Mouse (Mus musculus) c-Kit-negative CD71-positive TER-119-positive erythroid progenitor cells, embryonic 14.5 days (primary cell): ENCODE results near the gene Rdm1.

Source experiments
- DNase-seq: peaks from one replicate; pipeline ENCODE4 v3.0.0-alpha.2; 2013; ENCODE audit warnings: low read depth, low spot score

Rdm1 gene

DNA sequence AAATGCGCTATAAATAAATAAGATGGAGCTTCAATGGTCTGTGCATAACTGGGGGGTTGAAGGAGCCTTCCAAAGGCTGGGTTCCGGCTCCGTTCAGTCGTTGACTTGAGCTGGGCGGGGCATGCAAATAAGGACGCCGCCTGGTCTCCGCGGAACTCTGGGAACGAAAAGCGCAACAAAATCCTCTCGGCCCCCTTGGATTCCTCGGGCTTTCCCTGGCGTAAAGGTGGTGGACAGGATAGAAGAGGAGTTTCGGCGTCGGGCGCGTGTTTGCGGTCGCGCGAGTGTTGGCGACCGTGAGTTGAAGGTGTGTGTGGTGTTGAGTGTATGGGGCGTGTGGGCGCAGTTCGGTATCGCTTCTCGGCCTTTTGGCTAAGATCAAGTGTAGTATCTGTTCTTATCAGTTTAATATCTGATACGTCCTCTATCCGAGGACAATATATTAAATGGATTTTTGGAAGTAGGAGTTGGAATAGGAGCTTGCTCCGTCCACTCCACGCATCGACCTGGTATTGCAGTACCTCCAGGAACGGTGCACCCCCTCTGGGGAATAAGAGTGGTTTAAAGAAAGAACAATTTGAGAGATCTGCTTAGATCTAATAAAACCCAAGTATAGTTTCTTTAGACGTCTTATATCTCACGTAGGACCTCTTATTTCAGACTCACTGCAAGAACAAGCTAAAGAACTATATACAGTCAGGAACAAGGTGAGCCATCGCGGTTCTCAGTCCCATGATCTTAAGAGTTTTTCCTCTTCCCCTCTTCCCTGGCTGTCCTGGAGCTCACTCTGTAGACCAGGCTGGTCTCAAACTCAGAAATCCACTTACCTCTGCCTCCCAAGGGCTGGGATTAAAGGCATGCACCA lies 31.1 kb downstream of the Rdm1 start:
- peak; percentile 65 for DNase-seq

DNA sequence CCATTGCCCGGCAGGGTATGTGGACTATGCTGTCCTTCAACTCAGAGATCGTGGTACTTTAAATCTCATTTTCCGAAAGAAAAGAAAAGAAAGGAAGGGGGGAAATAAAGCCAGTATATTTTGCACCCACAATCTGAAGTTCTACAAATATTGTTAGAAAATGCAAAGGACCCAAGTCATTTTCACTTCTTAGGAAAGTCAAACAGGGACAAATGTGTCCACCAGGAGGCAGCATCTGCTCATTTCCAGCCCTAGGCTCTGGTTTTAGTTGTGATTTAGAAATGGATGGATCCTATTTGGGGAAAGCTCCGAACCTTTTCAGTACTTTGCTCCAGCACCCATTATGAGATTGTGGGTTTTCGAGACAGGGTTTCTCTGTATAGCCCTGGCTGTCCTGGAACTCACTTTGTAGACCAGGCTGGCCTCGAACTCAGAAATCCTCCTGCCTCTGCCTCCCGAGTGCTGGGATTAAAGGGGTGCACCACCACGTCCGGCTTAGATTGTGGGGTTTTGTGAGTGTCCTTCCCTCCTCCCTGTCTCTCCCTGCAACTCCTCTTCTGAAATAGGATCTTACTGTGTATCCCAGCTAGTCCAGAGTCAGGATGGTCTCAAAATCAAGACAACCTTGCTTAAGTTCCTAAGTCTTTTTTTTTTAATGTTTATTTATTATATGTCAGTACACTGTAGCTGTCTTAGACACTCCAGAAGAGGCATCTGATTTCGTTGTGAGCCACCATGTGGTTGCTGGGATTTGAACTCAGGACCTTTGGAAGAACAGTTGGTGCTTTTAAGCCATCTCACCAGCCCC lies 32.0 kb downstream of the Rdm1 start:
- peak; percentile 74 for DNase-seq

DNA sequence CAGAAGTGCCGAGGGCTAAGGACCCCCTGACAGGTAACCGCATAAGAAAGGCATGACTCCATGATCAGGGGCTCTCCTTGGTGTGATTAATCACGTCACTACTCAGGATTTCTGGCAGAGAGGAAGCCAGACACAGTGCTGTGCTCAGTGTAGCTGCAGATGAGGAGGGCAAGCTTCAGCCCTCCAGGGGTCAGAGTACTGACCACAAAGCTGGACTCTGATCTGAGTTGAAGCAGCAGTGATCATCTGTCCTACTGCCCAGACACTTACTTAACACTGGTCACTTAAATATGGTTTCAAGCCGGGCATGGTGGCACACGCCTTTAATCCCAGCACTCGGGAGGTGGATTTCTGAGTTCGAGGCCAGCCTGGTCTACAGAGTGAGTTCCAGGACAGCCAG lies 34.2 kb downstream of the Rdm1 start:
- DNase-seq: no peak

GRCm38 (mm10) chr11:101661786-101662185 lies 34.8 kb downstream of the Rdm1 start:
- no peak for DNase-seq

- no peak for DNase-seq
These were observed 36.4 kb downstream of the Rdm1 start for GRCm38 (mm10) chr11:101663229-101664027.

DNA sequence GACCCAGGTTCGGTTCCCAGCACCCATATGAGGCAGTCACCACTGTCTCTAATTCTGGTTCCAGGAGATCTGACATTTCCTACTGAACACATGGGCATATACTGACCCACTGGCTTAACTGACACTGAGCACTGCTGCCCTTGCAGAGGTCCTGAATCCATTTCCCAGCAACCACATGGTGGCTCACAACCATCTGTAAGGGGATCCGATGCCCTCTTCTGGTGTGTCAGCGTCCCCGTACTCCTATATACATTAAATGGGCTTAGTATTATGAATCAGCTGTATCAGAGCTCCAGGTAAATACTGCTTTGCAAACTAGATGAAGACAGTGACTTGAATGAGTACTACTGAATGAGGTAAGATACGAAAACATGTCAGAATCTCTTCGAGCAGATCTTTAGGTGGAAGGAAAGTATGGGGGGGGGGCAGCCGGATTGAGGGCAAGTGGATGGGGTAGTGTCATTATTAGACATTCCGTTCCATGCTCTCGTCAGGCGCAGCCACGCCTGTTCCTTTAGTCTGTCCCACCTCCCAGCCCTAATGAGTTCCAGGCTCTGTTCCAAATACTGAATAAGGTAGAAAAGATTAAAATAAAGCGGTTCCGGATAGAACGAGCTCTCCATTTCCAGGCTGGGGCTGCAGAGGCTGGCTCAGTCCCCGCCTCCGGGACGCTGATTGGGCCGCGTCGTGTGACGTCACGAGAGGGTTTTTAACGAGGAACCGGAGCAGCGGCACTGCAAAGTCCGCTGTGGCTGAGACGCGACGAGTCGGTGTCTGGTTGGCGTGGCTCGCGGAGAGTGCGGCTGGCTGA lies 38.0 kb downstream of the Rdm1 start, which contains the start of gene Arl4d:
Gene Arl4d (plus strand): TSS at position 717 of the 811 bp plus-strand sequence.
- peak; percentile 78 for DNase-seq

DNA sequence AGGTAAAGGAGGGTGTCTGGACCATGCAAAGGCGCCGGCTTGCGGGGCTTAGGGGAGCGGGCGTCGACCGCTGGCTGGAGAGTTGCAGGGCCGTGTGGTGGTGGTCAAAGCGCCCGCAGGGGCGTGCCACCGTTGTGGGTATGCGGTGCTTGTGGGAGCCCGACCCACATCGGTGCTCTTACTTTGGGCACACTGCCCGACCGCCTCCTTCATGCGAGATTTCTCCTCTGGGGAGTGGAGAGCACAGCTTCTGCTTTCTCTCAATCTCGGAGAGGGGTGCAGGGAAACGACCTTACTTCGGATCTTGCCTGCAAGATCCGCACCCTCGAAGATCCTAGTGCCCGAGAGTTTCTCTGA lies 38.6 kb downstream of the Rdm1 start:
- DNase-seq: no peak

DNA sequence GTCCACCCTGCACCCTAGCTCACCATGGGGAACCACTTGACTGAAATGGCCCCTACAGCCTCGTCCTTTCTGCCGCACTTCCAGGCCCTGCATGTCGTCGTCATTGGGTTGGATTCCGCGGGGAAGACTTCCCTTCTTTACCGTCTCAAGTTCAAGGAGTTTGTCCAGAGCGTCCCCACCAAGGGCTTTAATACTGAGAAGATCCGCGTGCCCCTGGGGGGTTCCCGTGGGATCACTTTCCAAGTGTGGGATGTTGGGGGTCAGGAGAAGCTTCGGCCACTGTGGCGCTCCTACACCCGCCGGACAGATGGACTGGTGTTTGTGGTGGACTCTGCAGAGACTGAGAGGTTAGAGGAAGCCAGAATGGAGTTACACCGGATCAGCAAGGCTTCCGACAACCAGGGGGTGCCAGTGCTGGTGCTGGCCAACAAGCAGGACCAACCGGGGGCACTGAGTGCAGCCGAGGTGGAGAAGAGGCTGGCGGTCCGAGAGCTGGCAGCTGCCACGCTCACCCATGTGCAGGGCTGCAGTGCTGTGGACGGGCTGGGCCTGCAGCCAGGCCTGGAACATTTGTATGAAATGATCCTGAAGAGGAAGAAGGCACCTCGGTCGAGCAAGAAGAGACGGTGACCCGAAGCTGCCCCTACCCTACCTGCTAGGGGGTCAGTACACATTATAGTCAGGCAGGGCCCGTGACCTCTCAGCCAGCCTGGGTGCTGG lies 39.8 kb downstream of the Rdm1 start:
- no peak for DNase-seq

DNA sequence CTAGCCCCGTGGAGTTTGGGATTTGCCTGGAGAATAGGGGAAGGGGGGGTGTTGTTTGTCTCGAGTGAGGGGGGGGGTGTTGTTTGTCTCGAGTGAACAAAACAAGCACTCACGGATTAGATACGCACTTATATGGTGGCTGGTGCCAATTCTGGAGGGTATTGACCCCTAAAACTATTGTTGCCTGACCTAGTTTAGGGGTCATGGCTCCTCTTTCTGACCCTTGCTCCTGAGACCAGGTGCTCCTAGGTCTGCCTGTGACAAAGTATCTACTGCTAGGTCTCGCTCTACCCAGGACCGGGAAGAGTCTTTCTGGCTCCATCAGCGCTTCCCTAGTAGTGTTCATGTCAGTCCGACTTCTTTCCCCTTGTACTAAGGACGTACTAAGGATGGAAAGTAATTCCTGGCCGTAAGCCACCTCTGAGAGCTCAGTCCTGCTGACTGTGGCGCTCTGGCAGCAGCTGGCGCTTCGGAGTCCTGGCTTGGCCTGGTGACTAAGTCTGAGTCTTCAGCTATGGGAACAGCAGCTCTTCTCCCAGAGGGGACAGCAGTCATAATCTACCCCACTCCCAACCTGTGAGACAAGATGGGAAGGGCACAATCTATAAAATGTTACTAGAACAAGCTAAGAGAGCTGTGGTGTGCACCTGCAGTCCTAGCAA lies 41.0 kb downstream of the Rdm1 start:
- DNase-seq: no peak

DNA sequence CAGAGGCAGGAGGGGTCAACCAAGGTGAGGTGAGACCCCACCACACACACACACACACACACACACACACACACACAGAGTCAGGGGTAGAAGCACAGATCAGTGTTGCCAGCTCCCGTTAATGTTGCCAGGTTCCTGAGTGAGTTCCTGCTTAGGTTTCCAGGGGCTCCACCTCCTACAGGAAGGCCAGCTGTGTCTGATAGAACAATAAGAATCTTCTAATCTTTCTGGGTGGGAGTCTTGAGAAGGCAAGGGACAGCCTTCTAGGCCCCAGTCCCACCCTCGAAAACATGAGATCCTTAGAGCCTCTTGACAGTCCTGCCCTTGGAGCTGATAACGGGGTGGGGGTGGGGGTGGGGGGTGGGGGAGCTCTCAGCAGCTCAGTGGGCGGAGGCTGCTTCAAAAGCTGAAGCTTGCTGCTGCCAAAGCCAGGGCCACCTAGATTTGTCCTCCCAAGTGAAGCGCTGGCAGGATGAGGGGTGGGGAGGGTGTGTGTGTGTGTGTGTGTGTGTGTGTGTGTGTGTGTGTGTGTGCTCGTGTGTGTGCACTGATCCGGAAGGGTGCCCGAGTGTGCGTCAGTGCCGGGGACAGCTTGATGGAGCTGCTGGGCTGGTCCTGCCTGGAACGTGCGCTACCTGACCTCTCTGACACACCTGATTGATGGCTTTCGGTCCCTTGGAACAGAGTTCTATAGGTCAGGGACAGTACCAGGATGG lies 41.7 kb downstream of the Rdm1 start:
- DNase-seq: no peak

DNA sequence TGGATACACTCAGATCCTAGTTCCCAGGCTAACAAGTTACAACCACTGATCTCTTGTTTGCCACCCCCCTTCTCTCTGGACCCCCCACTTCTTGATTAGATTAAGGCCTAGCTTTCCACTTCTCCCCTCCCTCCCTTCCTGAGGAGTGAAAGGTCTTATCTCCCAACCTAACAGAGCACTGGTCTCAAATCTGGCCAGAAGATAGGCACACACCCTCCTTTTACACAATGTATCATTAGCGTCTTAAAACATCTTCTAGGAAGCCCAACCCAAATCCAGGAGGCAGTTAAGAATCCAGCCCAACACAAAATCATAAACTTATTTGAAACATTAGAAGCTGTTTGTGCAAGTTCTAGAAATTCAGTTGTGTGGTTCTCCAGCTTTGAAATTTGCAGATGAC lies 43.3 kb downstream of the Rdm1 start:
- DNase-seq: no peak

DNA sequence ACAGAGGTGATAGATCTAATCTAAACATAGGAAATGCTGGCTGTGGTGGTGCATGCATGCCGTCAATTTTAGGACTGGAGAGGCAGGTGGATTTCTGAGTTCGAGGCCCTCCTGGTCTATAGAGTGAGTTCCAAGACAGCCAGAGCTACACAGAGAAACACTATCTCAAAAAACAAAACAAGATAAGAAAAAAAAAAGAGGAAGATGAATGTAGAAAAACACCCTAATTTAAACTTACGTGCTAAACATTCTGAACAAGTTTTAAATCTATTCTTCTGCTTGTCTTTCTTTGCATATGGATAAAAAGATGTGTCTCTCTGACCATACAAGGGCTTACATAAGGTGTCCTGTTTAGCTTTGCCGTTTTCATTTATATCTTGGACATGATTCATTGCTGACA lies 44.3 kb downstream of the Rdm1 start:
- no peak for DNase-seq

- no peak for DNase-seq
These were observed 46.1 kb downstream of the Rdm1 start for GRCm38 (mm10) chr11:101673010-101673642.

GRCm38 (mm10) chr11:101674106-101674505 lies 47.1 kb downstream of the Rdm1 start:
- no peak for DNase-seq

DNA sequence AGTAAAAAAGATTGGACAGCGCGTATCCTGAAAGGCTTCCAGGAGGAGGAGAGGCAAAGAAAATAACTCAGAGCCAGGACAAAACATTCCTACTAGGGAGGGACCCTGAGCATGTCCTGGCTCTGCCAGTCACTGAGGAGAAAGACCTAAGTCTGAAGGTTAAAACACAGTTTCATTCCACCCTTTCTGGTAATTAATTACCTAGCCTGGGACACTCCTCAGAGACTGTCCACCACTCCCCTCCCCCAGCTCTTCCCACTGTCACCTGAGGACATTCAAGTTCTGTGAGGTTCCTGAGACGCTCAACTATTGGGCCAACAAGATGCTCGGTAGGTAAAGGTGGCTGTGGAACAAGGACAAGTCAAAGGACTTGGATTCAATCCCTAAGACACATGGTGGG lies 48.4 kb downstream of the Rdm1 start:
- no peak for DNase-seq

DNA sequence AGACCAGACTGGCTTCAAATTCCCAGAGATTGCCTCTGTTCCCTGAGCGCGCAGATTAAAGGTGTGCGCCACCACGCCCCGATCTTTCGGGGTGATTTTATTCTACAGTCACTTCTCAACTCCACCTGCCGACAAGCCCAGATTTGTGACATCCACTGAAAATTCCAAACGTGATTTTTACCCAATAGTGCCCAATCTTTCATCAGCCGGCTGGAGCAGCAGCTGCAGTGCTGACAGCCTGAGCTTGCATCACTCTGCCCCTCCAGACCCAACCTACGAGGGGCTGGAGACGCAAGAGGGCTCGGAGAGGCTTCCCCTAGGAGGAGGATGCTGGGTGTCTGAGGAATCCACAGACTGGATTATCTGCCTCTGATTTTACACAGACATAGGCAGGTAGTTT lies 50.7 kb downstream of the Rdm1 start:
- DNase-seq: no peak

- no peak for DNase-seq
These were observed 51.8 kb downstream of the Rdm1 start for GRCm38 (mm10) chr11:101678770-101679169.

DNA sequence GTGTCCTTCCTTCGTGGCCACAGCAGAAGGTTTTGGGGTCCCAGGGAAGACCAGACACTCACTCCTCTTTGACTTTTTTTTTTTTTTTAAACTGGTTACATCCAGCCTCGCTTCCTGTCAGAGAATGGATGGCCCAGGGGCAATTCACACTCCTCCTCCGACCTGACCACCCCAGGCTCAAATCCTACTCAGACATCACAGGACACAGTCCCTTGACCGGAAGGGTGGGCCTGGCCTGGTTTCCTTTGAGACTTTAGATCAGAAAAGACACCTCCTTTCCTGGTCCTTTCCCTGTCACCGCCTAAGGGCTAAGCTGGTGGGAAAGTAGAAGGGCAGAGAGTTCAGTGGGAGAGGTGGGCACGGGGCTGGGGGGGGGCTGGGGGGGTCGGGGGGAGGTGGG lies 52.9 kb downstream of the Rdm1 start:
- no peak for DNase-seq
